Mouse (Mus musculus): ENCODE results near the gene Tnfrsf8.

DNA sequence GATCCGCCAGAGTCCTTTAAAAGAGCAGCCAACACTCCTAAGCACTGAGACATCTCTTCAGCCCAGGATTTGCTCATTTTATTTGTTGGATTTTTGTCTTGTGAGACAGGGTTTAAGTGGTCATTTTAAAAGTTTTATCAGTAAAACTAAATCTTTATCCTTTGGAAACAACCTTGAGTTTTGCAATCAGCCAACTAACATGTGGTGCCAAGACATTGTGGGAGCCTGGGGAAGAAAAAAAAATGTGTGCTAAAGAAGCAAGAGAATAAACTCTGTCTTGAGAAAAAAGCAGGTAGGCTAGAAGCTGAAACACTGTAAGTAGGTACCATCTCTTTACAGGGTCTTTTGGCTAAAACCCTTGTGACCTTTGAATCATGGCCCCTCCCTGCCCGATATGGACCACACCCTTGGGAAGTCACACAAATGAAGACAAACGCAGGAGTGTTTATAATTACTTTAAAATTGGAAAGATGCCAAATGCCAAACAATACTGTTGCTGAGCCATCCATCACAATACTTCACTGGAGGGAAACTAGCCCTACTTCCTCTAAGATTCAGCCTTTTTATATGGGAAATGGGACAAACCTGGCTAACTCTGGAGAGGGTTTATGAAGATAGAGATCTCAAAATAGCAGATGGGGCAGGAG, 36.1 kb downstream of the Tnfrsf8 start:
- TF ChIP-seq FLI1 (IDR thresholded peaks at IDR 0.05; ENCODE audit: low read length) = no peak
- TF ChIP-seq GATA1 (IDR thresholded peaks at IDR 0.05; ENCODE audit: borderline replicate concordance, low read length) = no peak

All from megakaryocyte, embryonic 14.5 days (primary cell).